Mouse (Mus musculus) right cerebral cortex, adult 2 months (tissue): ENCODE measurements at regions not wholly inside any gene's neighbourhood (a gene's known extent, or its start where the extent isn't known, plus 50 kb on each side); places are given as distances from the start of the nearest gene placed in this dataset.

Experiments used
- DNase-seq, 2 experiments: peaks; one replicate each; pipeline ENCODE4 v3.0.0; 2021 to 2022; ENCODE audit warnings: low spot score in 2 of 2

- DNase-seq, result peak in 1 of 2 experiments; percentile 10
Observed at GRCm38 (mm10) chr1:35428126-35428840, 578.5 kb downstream of the Plekhb2 start.

GRCm38 (mm10) chr1:35429471-35429870 lies 579.7 kb downstream of the Plekhb2 start:
- DNase-seq, result peak; percentile 27 to 30

DNA sequence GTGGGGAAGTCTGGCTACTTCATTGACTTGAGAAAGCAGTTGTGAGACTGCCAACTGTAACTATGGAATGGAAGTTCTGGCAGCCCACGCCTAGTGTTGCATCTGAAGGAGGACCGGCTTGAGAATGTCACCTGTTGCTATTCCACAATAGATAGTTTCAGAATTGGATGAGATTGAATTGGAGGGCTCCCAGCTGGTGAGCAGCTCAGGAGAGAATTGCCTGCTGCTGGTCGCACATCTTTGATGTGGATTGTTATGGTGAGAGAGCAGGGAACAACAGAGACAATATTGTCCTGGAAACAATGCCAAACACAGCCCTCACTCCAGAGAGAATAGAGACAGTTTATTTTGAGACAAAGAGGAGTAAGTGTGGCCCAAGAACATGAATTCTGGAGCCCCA lies 585.9 kb downstream of the Plekhb2 start:
- DNase-seq, result no peak

- DNase-seq, result no peak
Observed at GRCm38 (mm10) chr1:35447345-35447744, 597.6 kb downstream of the Plekhb2 start.

DNA sequence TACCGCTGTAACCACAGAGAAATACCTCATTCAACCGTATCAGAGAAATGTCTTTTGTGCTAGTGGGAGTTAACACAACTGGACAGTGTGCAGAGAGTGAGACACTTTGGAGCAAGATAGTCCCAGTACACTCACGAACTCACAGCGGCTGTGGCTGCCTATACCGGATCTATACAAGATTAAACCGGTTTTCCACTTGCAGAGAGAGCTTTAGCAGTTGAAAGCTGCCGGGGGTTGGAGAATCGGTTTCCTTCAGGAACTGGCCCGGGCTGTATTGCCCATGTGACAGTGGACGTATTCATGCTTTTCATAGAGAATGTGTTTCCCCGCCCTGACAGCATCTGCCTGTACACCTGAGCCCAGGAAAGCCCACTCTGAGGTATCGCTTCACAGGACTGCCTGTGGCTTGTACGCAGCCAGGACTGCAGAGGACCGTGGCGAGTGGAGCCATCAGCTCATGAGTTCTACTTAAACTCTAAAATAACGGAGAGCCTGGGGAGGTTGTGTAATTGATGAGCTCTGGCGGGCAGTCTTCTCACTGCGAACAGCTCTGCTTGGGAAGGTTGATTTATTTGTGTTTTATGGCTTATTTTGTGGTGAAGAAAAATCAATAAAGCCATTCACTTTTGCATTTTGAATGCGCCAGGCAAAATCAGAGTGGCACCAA lies 602.8 kb downstream of the Plekhb2 start:
- no peak for DNase-seq

DNA sequence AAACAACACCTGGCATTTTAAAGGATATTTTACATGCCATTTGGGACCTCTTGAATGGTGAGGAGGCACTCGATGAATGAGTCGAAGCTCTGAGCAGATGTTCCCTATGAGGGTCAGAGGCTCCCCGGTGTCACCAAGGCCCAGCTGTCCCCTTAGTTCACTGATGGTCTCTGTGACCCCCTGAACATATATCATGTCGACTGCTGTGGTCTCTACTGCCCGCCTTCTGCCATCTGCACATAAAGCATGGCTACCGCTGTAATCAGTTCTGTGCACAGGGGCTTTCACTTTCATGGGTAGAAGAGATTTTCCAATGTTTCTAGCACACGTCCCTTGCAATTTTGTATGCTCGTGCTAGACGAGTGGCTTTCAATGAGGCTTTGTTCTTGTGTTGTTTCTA lies 607.8 kb downstream of the Plekhb2 start:
- DNase-seq, result no peak

DNA sequence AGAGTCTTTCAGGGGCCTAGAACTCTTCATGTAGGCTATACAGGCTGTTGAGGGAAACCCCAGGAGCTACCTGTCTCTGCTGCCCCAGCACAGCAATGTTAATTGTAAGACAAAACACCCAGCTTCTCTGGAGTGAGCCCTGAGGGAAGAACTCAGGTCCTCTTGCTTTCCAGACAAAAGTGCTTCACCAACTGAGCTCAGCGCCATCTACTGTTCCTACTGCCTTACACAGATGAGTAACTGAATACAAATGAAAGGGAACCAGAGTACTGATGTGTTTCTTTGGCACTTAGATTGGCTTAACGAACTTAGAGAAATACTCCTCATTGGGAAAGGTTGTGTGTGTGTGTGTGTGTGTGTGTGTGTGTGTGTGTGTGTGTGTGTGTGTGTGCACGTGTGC lies 603.1 kb upstream of the Hs6st1 start:
- DNase-seq, result peak; percentile 40 to 42

DNA sequence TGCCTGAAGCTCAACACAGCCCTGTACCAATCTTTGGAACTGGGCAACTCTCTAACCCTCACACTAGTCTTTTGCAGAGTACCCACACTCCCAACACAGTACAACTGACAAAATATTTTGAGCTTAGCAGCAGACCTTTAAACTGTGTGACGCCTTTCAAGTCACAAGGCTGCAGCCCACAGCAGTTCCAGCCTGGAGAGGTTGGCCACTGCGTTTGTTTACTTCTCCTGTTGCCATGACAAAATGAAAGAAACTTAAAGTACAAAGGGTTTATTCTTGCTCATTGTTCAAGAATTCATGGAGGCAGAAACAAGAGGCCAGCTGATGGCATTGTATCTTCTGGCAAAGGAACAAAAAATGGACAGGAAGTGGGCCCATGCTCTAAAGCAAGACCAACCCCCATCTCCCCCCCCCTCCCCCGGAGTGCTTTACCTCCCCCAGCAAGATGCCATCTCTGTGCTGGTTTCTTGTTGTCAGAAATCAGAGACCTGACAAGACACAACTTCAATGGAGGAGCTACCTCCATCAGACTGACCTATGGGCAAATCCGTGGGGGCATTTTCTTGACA lies 598.9 kb upstream of the Hs6st1 start:
- no peak for DNase-seq

- no peak for DNase-seq
Observed at GRCm38 (mm10) chr1:35478262-35478661, 589.9 kb upstream of the Hs6st1 start.

DNA sequence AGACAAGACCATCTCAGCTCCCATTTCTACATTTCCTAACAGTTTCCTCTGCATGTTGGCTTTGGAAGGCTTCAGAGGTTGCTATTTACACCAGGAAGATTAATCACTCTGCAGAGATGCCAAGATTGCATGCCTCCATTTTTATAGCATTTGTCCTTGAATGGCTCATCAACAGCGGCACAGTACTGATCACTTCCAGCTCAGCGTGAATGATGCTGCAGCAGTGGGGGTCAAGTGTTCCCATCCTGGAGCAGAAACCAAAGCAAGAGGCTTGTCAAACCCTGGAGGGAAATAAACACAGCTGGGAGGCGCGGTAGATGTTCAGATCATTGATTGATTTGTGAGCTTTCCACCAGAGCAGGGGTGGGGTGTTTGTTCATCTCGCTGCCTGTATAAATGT lies 572.2 kb upstream of the Hs6st1 start:
- peak in 1 of 2 experiments; percentile 4 for DNase-seq

- DNase-seq, result no peak
Observed at GRCm38 (mm10) chr1:35522951-35523350, 545.2 kb upstream of the Hs6st1 start.

GRCm38 (mm10) chr1:35523790-35524362 lies 544.3 kb upstream of the Hs6st1 start:
- DNase-seq, result peak in 1 of 2 experiments; percentile 23

DNA sequence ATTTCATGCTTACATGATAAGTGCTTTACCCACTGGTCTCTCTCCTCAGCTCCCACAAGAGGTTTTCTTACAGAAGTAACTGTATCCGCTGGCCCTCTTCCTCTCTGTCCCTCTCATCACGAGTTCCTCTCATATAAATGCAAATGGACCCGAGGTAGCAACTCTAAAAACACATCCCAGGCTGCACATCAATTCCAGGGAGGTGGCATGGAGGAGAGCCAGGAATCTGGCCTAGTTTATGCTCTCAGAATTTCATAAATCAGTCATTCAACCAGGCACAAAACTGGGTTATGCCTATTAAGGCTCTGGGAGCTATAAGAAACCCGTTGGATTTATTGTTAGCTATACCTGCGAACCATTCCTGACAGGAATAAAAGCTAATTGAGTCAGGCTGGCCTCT lies 543.4 kb upstream of the Hs6st1 start:
- DNase-seq, result no peak

- DNase-seq, result no peak
Observed at GRCm38 (mm10) chr1:35527750-35528476, 540.3 kb upstream of the Hs6st1 start.

GRCm38 (mm10) chr1:35535470-35535869 lies 532.7 kb upstream of the Hs6st1 start:
- peak in 1 of 2 experiments; percentile 10 for DNase-seq

GRCm38 (mm10) chr1:35536276-35536675 lies 531.9 kb upstream of the Hs6st1 start:
- DNase-seq, result no peak

DNA sequence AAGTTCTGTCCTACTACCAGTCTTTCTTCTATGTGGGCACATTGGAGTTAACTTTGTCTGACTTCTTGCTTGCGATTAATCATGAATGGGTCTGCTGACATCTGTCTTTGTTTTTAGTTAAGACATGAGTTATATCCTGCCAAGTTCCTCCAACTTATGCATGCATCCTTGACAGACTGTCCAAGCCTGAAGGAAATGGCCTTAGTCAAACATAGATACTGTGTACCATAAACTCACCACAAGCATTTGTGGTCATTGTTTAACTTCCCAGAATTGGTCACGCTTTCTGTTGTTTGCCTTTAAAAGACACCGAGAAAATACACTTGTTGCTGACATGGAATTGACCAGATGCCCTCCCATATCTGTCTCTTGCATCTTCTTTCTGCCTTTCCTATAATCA lies 519.4 kb upstream of the Hs6st1 start:
- no peak for DNase-seq

DNA sequence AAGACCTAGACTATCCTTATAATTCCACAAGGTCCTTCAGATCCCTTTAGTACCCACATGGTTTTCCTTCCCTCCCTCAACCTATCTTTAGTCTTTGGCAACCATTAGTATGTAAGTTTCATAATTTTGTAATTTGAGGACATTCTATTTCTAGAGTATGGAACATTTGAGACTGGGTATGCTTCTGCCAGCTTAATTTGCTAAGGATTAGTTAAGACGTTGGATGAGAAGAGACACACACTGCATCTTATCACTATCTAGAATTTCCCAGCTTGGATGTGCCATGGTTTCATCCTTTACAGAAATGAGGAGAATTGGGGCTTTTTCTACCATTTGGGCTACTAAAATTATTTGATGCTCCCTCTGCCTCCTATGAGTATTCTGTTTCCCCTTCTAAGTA lies 516.7 kb upstream of the Hs6st1 start:
- DNase-seq, result no peak

- DNase-seq, result peak in 1 of 2 experiments; percentile 17
Observed at GRCm38 (mm10) chr1:35562786-35563185, 505.4 kb upstream of the Hs6st1 start.

GRCm38 (mm10) chr1:35575203-35575602 lies 493.0 kb upstream of the Hs6st1 start:
- peak; percentile 13 to 22 for DNase-seq

DNA sequence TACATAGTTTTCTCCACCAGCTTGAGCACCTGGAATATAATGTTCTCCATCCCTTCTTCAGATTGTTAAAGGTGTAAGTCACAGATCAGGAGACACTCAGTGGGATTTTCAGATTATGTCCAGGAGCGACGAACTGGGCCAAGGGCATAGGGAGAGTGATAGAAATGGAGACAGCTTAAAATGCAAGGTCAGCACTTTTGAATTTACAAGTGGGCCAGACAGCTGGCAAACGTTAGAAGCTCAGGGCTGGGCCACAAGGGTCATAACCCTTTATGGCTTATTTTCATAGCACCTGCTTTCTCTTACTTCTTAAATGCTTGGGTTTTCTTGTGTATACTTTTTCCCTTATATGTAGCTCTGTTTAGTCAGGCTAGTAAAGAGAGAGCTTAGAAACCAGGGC lies 488.8 kb upstream of the Hs6st1 start:
- no peak for DNase-seq

DNA sequence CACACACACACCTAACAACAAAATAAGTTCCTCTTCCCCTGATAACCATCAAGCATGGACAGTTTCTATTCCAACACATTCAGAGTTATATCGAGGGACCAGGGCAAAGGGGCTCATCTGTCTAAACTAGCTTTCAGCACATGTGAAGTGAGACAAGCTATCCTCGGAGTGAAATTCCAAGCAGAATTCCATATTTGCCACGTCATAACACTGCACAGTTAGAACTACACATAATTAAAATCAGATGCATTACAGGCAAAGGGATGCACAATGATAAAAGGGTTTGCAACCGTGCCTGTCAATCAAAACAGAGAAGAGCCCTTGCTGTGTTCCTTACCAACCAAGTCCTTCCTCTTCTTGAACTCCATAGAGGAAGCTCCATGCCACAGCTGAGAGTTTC lies 488.2 kb upstream of the Hs6st1 start:
- DNase-seq, result no peak
